Mouse (Mus musculus): ENCODE data around the gene Tmem151a. TPM values are rescaled to one million over a fixed set of nuclear protein-coding genes. Genes with fewer than 3 reads are reported as not detected.

Tmem151a gene
- total RNA-seq, 2 experiments from 2014 or later, result 2.7 to 2.8 TPM

- DNase-seq, result peak; percentile 48 to 54
- intact Hi-C loops (cut with DNase I), result no loop called here
Observed at GRCm38 (mm10) chr19:5050047-5050905, 35.1 kb downstream of the Tmem151a start, which contains the start of gene Rin1. TSS of gene Rin1 (plus strand) at chr19:5050481.

GRCm38 (mm10) chr19:5049325-5049724, 36.0 kb downstream of the Tmem151a start:
- intact Hi-C loops (cut with DNase I), result no loop called here
- DNase-seq, result no peak

GRCm38 (mm10) chr19:5048138-5049056, 36.9 kb downstream of the Tmem151a start:
- intact Hi-C loops (cut with DNase I), result no loop called here
- DNase-seq, result no peak

GRCm38 (mm10) chr19:5045531-5045930, 39.8 kb downstream of the Tmem151a start:
- intact Hi-C loops (cut with DNase I), result no loop called here
- DNase-seq, result no peak

- DNase-seq, result no peak
- intact Hi-C loops (cut with DNase I), result no loop called here
Observed at GRCm38 (mm10) chr19:5041588-5041987, 43.7 kb downstream of the Tmem151a start.

GRCm38 (mm10) chr19:5040862-5041523, 44.3 kb downstream of the Tmem151a start, which contains the start of gene Brms1:
TSS of gene Brms1 (plus strand) at chr19:5041354.
- peak; percentile 88 to 94 for DNase-seq
- intact Hi-C loops (cut with DNase I), result no loop called here

GRCm38 (mm10) chr19:5039301-5040114, 45.8 kb downstream of the Tmem151a start:
- DNase-seq, result no peak
- intact Hi-C loops (cut with DNase I), result no loop called here

- intact Hi-C loops (cut with DNase I), result no loop called here
- peak; percentile 91 to 93 for DNase-seq
Observed at GRCm38 (mm10) chr19:5038709-5039156, 46.6 kb downstream of the Tmem151a start, which contains the start of the genes B4gat1 and AC124502.3. TSS of gene B4gat1 (plus strand) at chr19:5038826. TSS of gene AC124502.3 (plus strand) at chr19:5038891.

- intact Hi-C loops (cut with DNase I), result no loop called here
- peak; percentile 79 for DNase-seq
Observed at GRCm38 (mm10) chr19:5037678-5038571, 47.4 kb downstream of the Tmem151a start.

GRCm38 (mm10) chr19:5036577-5036976, 48.8 kb downstream of the Tmem151a start:
- intact Hi-C loops (cut with DNase I), result no loop called here
- DNase-seq, result no peak

GRCm38 (mm10) chr19:5032686-5033085, 52.6 kb downstream of the Tmem151a start:
- intact Hi-C loops (cut with DNase I), result no loop called here
- DNase-seq, result no peak

- intact Hi-C loops (cut with DNase I), result no loop called here
- no peak for DNase-seq
Observed at GRCm38 (mm10) chr19:5026111-5026510, 59.2 kb downstream of the Tmem151a start.

- intact Hi-C loops (cut with DNase I), result no loop called here
- peak; percentile 91 to 94 for DNase-seq
Observed at GRCm38 (mm10) chr19:5023621-5024479, 61.5 kb downstream of the Tmem151a start, which contains the start of gene Slc29a2. TSS of gene Slc29a2 (plus strand) at chr19:5023860.

GRCm38 (mm10) chr19:5021416-5021815, 63.9 kb downstream of the Tmem151a start:
- DNase-seq, result no peak
- intact Hi-C loops (cut with DNase I), result no loop called here
